Mouse (Mus musculus) kidney, postnatal 14 days (tissue): ENCODE data around the gene Fancd2.

Experiments
- DNase-seq: peaks from one replicate; pipeline ENCODE4 v3.0.0; 2022; ENCODE audit warnings: mixed read lengths

The Fancd2 gene

GRCm38 (mm10) chr6:113530932-113531839 lies at the start of gene Fancd2, which contains the start of gene Emc3:
Gene Fancd2, plus strand, starts transcription at chr6:113531682.
Gene Emc3, minus strand, starts transcription at chr6:113531652.
- peak; percentile 94 for DNase-seq

GRCm38 (mm10) chr6:113482477-113483099 lies 48.9 kb upstream of the Fancd2 start:
- peak; percentile 58 for DNase-seq

- peak; percentile 98 for DNase-seq
These were observed 48.3 kb upstream of the Fancd2 start, which contains the start of gene Creld1 for GRCm38 (mm10) chr6:113483100-113483615. Gene Creld1, plus strand, starts transcription at chr6:113483297.

GRCm38 (mm10) chr6:113483729-113484128 lies 47.8 kb upstream of the Fancd2 start:
- no peak for DNase-seq

GRCm38 (mm10) chr6:113487125-113487576 lies 44.3 kb upstream of the Fancd2 start:
- DNase-seq: peak; percentile 50

GRCm38 (mm10) chr6:113489410-113489809 lies 42.1 kb upstream of the Fancd2 start:
- DNase-seq: no peak

GRCm38 (mm10) chr6:113492101-113492864 lies 39.2 kb upstream of the Fancd2 start:
- no peak for DNase-seq

- DNase-seq: peak; percentile 86
These were observed 37.2 kb upstream of the Fancd2 start for GRCm38 (mm10) chr6:113494258-113494788.

- DNase-seq: no peak
These were observed 36.3 kb upstream of the Fancd2 start for GRCm38 (mm10) chr6:113495071-113495675.

GRCm38 (mm10) chr6:113499346-113499745 lies 32.1 kb upstream of the Fancd2 start:
- no peak for DNase-seq

GRCm38 (mm10) chr6:113501388-113502084 lies 29.9 kb upstream of the Fancd2 start, which contains the start of gene Prrt3:
Gene Prrt3, minus strand, starts transcription at chr6:113501931.
- no peak for DNase-seq

- DNase-seq: no peak
These were observed 28.7 kb upstream of the Fancd2 start for GRCm38 (mm10) chr6:113502801-113503200.

- no peak for DNase-seq
These were observed 25.8 kb upstream of the Fancd2 start for GRCm38 (mm10) chr6:113505689-113506088.

GRCm38 (mm10) chr6:113507130-113507529 lies 24.4 kb upstream of the Fancd2 start:
- no peak for DNase-seq

GRCm38 (mm10) chr6:113508272-113508946 lies 23.1 kb upstream of the Fancd2 start:
- DNase-seq: no peak

GRCm38 (mm10) chr6:113508947-113509280 lies 22.6 kb upstream of the Fancd2 start:
- DNase-seq: no peak

GRCm38 (mm10) chr6:113513944-113514343 lies 17.5 kb upstream of the Fancd2 start:
- DNase-seq: no peak

- no peak for DNase-seq
These were observed 16.9 kb upstream of the Fancd2 start for GRCm38 (mm10) chr6:113514600-113514999.

- DNase-seq: no peak
These were observed 13.9 kb upstream of the Fancd2 start for GRCm38 (mm10) chr6:113517434-113518080.

GRCm38 (mm10) chr6:113522310-113522709 lies 9.2 kb upstream of the Fancd2 start:
- DNase-seq: no peak
